Mouse (Mus musculus) ES-Bruce4 (cell line): ENCODE measurements around the gene Wdr17.

Experiments
- CTCF ChIP-seq: IDR thresholded peaks from one replicate; pipeline ENCODE4 v1.8.1; 2011; ENCODE audit warnings: low read depth, low read length
- EP300 ChIP-seq: IDR thresholded peaks from 2 replicates; pipeline ENCODE4 v1.6.1; 2011; ENCODE audit warnings: low read depth, low read length; ENCODE audit not compliant: insufficient read depth
- POLR2A ChIP-seq: IDR thresholded peaks from one replicate; pipeline ENCODE4 v1.8.1; 2011; ENCODE audit warnings: low read length; ENCODE audit not compliant: insufficient read depth

DNA sequence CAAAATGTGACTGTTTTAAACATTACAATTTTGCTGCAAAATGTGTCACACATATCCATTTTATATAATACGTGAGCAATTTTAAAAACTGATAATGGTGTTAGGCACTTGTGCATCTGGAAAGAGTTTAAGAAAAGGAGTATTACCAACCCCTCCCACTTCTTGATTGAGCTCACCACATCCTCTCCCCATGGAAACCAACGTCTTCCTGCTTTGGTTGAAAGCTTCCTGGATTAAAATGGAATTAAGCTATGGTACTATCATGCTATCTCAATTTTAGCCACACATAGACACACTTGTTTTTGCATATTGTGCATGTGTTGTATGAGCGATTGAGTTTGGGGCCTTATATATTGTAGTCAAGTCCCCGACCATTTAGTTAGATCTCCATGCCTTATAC, 283.5 kb downstream of the Wdr17 start:
- TF ChIP-seq CTCF (no peak), POLR2A (no peak), EP300 (no peak)
